In genomic region chr3:72620802-72621201, GRCm38 (mm10) we compare ENCODE assay signal across 17 mouse cellular contexts.
DNase-seq lines count a peak whose midpoint lies in the region.
"Had no signal": no experiment of that assay in that cellular context is flagged by ENCODE, and none has a peak within 500 bp of the region (broad histone marks: within the 10 kb centered on the region; RNA-seq: fewer than 3 reads in every experiment).

No protein-coding gene starts in this region.

- peak; percentile 11 to 14 for DNase-seq in frontal cortex, adult 2 months (ENCODE audit: extremely low spot score in 1 of 2, low spot score in 1 of 2)
- DNase-seq in frontal cortex, postnatal 10 days (ENCODE audit: low spot score in 2 of 2): no peak
- DNase-seq in left cerebral cortex, postnatal 14 days (ENCODE audit: low spot score in 2 of 2): peak; percentile 19 to 43
- DNase-seq in left cerebral cortex, adult 18-20 months (ENCODE audit: low spot score in 2 of 2): no peak
- peak; percentile 30 for DNase-seq in brain, adult 2 months (ENCODE audit: low read depth, low spot score)
- peak; percentile 46 for DNase-seq in telencephalon, adult 2 months (ENCODE audit: low read depth, low spot score)
- DNase-seq: adrenal gland, adult 2 months; adrenal gland, postnatal 14 days; cerebellum, adult 11-12 months; cerebellum, adult 8-10 months; cerebellum, postnatal 10 days; cerebellum, postnatal 36 days; embryo, embryonic 11 days; gastrocnemius, postnatal 36 days; heart, adult 2 months; heart, postnatal 14 days; heart, postnatal 4 days had no signal

- intact Hi-C loops in left cerebral cortex, postnatal 14 days (cut with DNase I): no loop called here

Comparison
In these comparisons a context has a peak if more than half of its experiments do, and no peak if none do; other contexts are left out.
1. DNase-seq: peak in frontal cortex, adult 2 months (2 of 2), left cerebral cortex, postnatal 14 days (2 of 2), brain, adult 2 months (single experiment) and telencephalon, adult 2 months (single experiment); none in frontal cortex, postnatal 10 days (0 of 2) and left cerebral cortex, adult 18-20 months (0 of 2).